ENCODE assay signal across 7 mouse cellular contexts in the genomic region with DNA sequence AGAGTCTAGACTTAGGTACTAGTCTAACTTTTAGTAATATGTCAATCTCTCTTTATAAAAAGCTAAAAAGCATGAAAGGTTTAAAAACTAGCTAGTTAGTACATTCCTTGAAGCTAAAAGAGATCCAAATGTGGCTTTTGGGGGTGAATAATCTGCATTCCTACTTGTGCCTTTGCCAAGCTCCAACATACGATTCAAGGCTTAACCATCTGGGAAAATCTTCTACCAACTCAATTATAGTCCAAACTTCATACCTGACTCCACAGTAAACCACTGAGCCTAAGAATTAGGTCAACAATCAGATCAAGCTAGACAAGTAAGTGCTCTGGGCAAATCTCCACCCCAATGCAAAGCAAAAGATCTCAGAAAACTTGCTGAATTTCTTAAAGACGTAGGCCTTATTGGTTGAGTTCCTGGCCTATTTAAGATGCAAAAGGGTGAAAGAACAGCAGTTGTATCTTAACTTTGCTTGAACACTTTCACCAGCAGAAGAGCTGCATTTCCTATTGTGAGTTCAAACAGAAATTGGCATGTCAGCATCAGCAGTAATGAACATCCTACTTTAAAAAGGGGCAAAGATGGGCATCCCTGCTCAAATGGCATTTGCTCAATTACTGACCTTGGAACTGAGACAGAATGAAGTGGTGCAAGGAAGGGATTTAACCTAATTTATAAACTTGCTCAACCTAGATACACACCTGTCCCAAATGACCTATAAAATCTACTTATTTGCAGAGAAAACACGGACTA. TPM values are rescaled to one million over a fixed set of nuclear protein-coding genes. Genes with fewer than 3 reads are reported as not detected.
A peak's percentile ranks its signal among the peaks of the same experiment; 100 is the strongest.
DNase-seq lines count a peak whose midpoint lies in the region; ATAC-seq and TF ChIP-seq lines count a peak whose summit lies in the region.

No protein-coding gene starts in this region.

- H3K36me3 ChIP-seq in lung, embryonic 14.5 days (ENCODE audit: insufficient read depth) = no peaks in the 10 kb centered on the region
- H3K36me3 ChIP-seq in forebrain, embryonic 10.5 days (replicated peaks) = no peaks in the 10 kb centered on the region
- no peaks in the 10 kb centered on the region for H3K36me3 ChIP-seq in intestine, embryonic 16.5 days (ENCODE audit: control insufficient read depth, insufficient read depth, low read length)
- H3K36me3 ChIP-seq in neural tube, embryonic 13.5 days = no peaks in the 10 kb centered on the region

- WGBS in lung, embryonic 14.5 days = 53% methylated on average over 3 of the region's 3 CpGs
- WGBS in forebrain, embryonic 10.5 days = 61% methylated on average over 3 of the region's 3 CpGs
- WGBS in intestine, embryonic 16.5 days = 69% methylated on average over 3 of the region's 3 CpGs
- 30% methylated on average over 3 of the region's 3 CpGs for WGBS in neural tube, embryonic 13.5 days

- no peak overlapping the region for H3K27ac ChIP-seq in lung, embryonic 14.5 days (ENCODE audit: low read depth)
- H3K27ac ChIP-seq in forebrain, embryonic 10.5 days = peak overlapping the region; percentile 100; the same call in 1 of the 2 replicates
- no peak overlapping the region for H3K27ac ChIP-seq in intestine, embryonic 16.5 days (ENCODE audit: low read length)
- H3K27ac ChIP-seq in neural tube, embryonic 13.5 days (replicated peaks) = no peak overlapping the region

- no peak for DNase-seq in lung, embryonic 14.5 days
- no peak for DNase-seq in lung, postnatal 25 days (ENCODE audit: low spot score)
- DNase-seq in forebrain, embryonic 10.5 days (ENCODE audit: extremely low spot score, low spot score) = no peak
- no peak for DNase-seq in ovary, postnatal 14 days (ENCODE audit: low spot score)
- no peak for DNase-seq in frontal cortex, adult 2 months (ENCODE audit: extremely low spot score in 1 of 2, low spot score in 1 of 2)

- peaks cover 12% of the 10 kb centered on the region for H3K4me1 ChIP-seq in lung, embryonic 14.5 days (ENCODE audit: insufficient read depth)
- peaks cover 67% of the 10 kb centered on the region for H3K4me1 ChIP-seq in forebrain, embryonic 10.5 days
- H3K4me1 ChIP-seq in intestine, embryonic 16.5 days (ENCODE audit: control insufficient read depth, insufficient read depth, low read length) = peaks cover 14% of the 10 kb centered on the region
- H3K4me1 ChIP-seq in neural tube, embryonic 13.5 days (replicated peaks) = peaks cover 72% of the 10 kb centered on the region

- H3K4me2 ChIP-seq in lung, embryonic 14.5 days = peak overlapping the region; percentile 68
- peak overlapping the region; percentile 95 for H3K4me2 ChIP-seq in intestine, embryonic 16.5 days (ENCODE audit: low read depth, low read length)
- peak overlapping the region; percentile 81 for H3K4me2 ChIP-seq in neural tube, embryonic 13.5 days

- TF ChIP-seq CTCF in lung, embryonic 14.5 days (IDR thresholded peaks at IDR 0.05; ENCODE audit: low read depth) = no peak

- ATAC-seq in lung, embryonic 14.5 days (ENCODE audit: insufficient read depth) = no peak
- ATAC-seq in intestine, embryonic 16.5 days = no peak
- no peak for ATAC-seq in neural tube, embryonic 13.5 days (ENCODE audit: low read depth)

- H3K9me3 ChIP-seq in lung, embryonic 14.5 days (ENCODE audit: low read depth, low read length) = no peaks in the 10 kb centered on the region
- H3K9me3 ChIP-seq in forebrain, embryonic 10.5 days = no peaks in the 10 kb centered on the region
- no peaks in the 10 kb centered on the region for H3K9me3 ChIP-seq in intestine, embryonic 16.5 days (ENCODE audit: control insufficient read depth, low read length)
- no peaks in the 10 kb centered on the region for H3K9me3 ChIP-seq in neural tube, embryonic 13.5 days

- H3K9ac ChIP-seq in lung, embryonic 14.5 days = peak overlapping the region; percentile 92
- H3K9ac ChIP-seq in intestine, embryonic 16.5 days (ENCODE audit: low read depth, low read length) = no peak overlapping the region; the same call in 1 of the 2 replicates
- H3K9ac ChIP-seq in neural tube, embryonic 13.5 days = peak overlapping the region; percentile 97

- H3K27me3 ChIP-seq in lung, embryonic 14.5 days (ENCODE audit: insufficient read depth, low read length) = no peaks in the 10 kb centered on the region
- H3K27me3 ChIP-seq in forebrain, embryonic 10.5 days (ENCODE audit: poor library complexity, severe bottlenecking) = peaks cover 9% of the 10 kb centered on the region
- no peaks in the 10 kb centered on the region for H3K27me3 ChIP-seq in intestine, embryonic 16.5 days (replicated peaks; ENCODE audit: control insufficient read depth, insufficient read depth, low read length)
- no peaks in the 10 kb centered on the region for H3K27me3 ChIP-seq in neural tube, embryonic 13.5 days

- H3K4me3 ChIP-seq in lung, embryonic 14.5 days (ENCODE audit: low read depth, low read length) = peak overlapping the region; percentile 78
- H3K4me3 ChIP-seq in forebrain, embryonic 10.5 days = peak overlapping the region; percentile 80
- peak overlapping the region; percentile 85 for H3K4me3 ChIP-seq in intestine, embryonic 16.5 days (ENCODE audit: low read length)
- H3K4me3 ChIP-seq in neural tube, embryonic 13.5 days = peak overlapping the region; percentile 95

RNA-seq across cellular contexts. Expression of a gene that starts 1.6 kb away (rescaled TPM):
- 12.0 and 12.8 TPM in 2 replicates for polyA plus RNA-seq in lung, embryonic 14.5 days (2014; fragmentation: Nextera tagmentation; extraction: Ambion mirVana)
- 14.2 and 14.5 TPM in 2 replicates for polyA plus RNA-seq in forebrain, embryonic 10.5 days (2016; fragmentation: Nextera tagmentation; extraction: Ambion mirVana)
- 3.4 and 3.5 TPM in 2 replicates for polyA plus RNA-seq in intestine, embryonic 16.5 days (2015; fragmentation: Nextera tagmentation; extraction: Ambion mirVana)
- polyA plus RNA-seq in neural tube, embryonic 13.5 days (2015; fragmentation: Nextera tagmentation; extraction: Ambion mirVana) = 26.7 and 28.0 TPM in 2 replicates
- 32.6 and 35.7 TPM in 2 replicates for polyA plus RNA-seq in frontal cortex, adult 2 months (2012; rRNA removed)
